Mouse (Mus musculus): ENCODE measurements around the gene Slc1a2.

The Slc1a2 gene

DNA sequence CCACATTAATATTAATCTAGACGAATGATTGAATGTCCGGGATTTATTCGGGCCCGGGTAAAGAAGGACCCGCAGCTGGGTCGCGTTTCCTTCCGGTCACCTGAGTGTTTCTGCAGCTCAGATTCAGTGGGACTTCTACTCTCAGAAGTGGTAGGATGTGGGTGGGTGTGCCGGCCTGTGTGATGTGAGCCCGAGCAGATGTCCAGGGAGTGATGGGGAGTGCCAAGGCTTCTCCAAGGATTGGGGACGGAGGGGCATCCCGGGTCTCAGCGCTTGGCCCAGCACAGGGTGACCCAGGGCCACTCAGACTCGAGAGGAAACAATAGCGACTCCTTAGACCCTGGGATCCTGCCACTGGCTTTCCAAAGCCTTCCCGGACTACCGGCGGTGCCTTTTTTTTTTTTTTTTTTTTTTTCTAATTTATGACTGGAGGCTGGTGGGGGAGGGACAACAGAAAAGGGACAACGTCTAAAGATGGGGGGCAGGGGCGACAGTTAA is at the start of gene Slc1a2:
Gene Slc1a2 (plus strand): TSS at position 497 of the 498 bp plus-strand sequence.
- DNase-seq (ENCODE audit: low read depth, low spot score) = no peak

DNA sequence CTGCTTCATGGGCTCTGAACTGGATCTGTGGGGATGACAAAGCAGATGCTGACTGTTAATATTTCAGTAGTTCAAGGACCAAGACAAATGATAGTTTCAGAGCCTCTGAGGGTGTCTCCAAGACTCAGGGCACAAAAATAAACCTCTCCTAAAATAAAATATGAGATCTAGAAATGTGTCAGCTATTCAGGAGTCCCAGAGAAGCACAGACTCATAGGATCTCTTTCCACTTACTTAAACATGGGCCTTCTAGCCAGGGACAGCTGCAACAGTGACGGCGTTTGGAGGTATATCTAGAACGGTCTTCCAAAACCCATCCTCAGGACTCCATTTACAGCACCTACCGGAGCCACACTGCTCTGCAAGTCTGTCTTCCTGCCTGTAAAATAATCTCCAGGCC is 48.0 kb upstream of the Slc1a2 start:
- DNase-seq (ENCODE audit: low read depth, low spot score) = no peak

DNA sequence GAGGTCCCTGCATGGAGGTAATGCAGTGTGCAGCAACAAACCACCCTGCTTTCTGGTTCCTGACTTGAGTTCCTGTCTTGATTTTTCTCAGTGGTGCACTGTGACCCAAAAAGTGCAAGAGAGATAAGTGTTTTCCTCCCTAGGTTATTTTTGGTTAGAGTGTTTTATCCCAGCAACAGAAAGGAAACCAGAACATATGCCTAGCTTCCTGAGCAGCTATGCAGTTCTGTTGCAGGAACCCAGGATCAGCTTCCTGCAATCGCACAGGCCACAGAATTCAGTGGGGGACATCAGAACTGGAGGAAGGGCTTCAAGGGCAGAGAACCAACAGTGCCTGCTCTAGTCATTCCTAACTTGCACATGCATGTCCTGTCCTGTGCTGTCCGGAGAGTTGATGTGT is 41.8 kb upstream of the Slc1a2 start:
- DNase-seq (ENCODE audit: low read depth, low spot score) = no peak

DNA sequence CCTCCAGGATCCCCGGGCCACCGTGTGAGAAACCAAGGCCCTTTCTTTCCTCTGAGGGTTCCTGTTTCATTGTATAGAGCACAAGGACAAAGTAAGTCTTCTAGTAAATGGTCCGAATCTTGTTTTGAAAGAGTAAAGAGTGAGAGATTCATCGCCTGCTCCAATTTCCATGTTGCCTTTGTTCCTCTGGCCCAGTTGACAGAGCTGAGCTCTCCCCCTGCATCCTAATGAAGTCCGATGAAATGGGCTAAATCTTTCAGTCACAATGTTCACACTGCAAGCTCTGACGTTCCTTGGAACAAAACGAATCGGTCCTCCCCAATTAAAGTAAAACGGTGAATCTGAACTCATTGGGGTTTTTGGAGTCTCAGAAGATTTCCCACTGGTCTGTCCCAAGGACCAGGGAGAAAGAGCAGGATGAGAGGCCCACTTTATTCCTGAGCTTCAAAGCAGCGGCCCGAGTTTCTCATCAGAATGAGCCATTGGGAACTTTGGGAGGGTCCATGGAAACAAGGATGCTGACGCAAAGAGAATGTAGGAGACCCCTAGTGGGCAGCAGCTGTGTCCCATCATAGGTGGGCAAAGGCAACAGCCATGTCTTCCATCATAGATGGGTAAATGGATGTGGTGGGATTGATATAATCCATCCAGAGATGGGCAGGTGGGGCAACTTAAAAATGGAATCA is 37.6 kb upstream of the Slc1a2 start:
- no peak for DNase-seq (ENCODE audit: low read depth, low spot score)

DNA sequence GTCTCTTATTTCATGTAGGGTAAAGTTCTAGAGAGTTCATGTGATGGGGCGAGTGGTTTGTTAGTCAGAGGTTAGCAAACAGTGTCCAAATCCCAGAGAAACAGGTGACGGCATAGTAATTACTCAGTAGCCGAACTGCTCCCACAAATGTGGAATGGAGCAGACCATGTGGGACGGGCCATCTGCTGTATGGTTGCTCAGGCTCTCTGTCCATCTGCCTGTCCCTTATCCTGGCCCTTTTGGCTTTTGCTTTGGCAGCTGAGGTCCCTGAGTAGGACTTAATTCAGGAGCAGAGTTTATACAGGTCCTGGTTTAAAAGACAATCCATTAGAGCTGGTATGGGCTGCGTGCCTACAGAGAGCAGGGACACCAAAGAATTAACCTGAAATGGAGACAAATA is 36.3 kb upstream of the Slc1a2 start:
- DNase-seq (ENCODE audit: low read depth, low spot score) = no peak

DNA sequence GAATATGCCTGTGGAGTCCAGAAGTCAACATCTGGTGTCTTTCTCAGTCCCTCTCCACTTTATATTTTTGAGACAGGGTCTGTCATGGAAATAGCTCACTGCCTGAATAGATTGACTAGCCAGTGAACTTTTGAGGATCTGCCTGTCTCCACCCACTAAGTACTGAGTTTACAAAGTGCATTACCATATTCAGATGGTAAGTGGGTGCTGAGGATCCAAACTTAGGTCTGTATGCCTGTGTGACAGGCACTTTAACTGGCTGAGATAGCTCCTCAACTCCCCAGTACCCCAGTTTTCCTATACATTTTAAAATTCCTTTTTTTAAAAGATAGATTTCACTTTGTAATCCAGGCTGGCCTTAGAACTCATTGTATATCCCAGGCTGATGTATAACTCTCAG is 35.5 kb upstream of the Slc1a2 start:
- no peak for DNase-seq (ENCODE audit: low read depth, low spot score)

DNA sequence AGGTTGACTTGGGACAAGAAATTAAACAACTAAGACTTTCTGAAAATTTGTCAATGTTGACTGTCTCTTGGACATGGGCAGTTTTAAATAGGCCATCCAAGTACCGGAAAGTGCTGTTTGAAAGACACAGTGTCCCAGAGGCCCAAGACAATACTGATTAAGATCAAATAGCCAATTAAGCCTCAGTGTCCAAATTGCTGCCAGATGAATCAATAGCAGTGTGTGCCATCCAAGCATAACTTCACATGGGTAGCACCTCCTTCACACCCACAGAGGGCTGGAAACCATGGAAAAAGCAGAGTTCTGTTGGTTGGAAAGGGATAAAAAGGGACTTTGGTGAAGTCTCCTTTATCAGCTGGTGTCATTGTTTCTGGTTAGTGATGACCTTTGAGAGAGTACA is 33.9 kb upstream of the Slc1a2 start:
- DNase-seq (ENCODE audit: low read depth, low spot score) = no peak

DNA sequence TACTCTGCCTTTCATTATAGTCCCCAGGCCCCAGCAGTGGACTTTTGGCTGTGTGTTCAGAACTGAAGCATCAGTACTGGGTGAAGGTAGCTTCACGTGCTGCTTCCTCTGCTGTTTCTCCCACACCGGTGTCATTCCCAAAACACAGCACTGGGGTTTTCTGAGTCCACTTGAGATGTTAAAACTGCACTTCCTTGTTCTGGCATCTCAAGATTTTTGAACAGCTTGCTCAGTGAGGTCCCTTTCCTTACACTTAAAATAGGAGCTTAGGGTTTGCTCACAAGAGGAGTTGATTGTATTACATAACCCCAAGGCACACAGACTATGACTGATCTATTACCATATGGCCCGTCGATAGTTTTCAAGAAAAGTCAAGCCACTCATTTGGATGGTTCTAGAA is 26.1 kb upstream of the Slc1a2 start:
- DNase-seq (ENCODE audit: low read depth, low spot score) = no peak

DNA sequence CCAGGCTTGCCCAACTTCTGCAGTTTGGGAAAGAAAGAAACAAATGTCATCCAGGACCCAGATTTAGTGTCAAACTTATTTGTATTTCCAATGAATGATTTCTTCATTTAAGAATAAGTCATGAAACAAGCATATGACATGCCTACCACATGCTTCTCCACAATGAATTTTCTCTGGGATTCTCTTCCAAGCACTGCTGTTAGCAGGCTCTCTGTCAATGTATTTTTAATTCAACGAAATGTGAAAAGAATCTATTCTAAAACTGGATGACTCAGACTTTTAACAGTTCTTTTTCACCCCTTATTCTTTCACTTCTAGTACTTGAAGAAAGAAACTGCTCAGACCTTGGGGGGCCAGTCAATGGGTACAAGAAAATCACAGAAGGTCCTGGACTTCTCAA is 24.4 kb upstream of the Slc1a2 start:
- no peak for DNase-seq (ENCODE audit: low read depth, low spot score)

DNA sequence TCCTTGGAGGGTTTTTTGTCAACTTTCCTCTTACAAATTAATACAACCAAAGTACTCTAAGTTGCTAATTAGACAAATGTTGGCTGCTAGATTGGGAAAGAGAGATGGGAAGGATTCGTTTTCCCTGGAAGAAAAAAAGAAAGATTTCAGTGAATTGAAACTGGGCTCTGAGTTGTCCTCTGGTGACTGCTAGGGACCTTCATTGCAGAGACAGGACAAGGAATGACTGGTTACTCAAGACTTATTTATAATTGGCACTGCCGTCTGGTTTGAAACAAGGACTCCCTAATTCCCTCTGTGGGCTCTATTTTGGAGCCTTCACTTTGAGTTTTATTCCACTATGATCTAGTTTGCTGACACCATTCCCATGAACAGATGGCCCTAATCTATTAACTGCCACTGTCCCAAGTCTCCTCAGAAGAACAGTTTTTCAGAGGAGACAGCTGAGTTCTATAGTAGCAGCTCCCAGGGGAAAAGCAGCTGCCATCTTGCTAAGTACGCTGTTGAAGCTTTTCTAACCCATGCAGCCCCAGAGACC is 22.9 kb upstream of the Slc1a2 start:
- no peak for DNase-seq (ENCODE audit: low read depth, low spot score)

DNA sequence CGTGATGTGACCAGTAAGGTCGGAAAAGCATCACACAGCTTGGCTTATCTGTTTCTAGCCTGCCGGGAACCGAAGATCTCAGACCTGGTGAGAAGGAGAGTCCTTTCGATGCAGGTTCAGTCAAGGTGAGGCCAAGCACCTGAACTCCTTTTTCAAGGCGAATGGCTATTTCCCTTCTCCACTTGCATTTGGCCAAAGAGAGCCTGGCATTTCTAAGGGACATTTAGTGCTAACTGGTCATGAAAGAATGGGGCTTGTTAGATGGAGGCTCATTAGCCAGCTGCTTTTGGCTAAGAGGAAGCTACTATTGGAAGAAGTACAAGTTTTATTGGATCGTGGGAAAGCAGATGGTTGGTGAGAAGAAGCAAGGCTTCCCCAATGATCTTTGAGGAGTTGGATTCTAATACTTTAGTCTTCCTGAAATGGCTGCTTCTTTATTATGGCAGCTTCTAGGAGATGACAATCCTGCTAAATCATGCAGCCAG is 22.3 kb upstream of the Slc1a2 start:
- no peak for DNase-seq (ENCODE audit: low read depth, low spot score)

DNA sequence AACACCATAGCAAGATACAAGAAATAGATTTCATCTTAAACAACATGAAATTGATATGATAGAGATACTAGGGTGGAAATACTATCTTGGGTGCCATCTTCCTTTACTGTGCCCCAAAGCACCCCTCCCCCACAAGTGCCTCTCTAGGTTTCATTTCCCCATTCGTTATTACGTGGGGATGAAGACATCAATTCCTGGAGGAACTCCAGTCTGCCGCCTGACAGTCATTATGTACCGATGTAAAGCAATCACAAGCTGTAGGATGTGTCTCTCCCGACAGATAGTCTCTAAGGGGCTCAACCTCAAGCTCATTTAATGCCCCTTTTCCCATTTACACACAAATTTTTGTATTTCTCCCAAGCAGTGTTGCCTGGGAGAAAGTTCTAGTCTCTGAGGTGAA is 20.3 kb upstream of the Slc1a2 start:
- DNase-seq (ENCODE audit: low read depth, low spot score) = no peak

DNA sequence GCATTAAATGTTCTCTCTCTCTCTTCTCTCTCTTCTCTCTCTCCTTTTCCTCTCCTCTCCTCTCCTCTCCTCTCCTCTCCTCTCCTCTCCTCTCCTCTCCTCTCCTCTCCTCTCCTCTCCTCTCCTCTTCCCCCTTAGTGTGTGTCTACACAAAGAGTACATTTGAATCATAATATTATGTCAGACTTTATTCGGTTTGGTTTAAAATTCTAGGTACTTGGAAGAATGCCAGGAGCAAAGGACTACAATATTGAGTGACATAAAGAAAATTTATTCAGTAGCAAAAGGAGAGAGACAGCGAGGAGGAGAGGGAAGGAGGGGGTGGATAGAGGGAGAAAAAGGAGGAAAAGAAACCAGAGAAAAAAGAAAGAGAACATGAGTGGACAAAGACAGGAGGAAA is 19.8 kb upstream of the Slc1a2 start:
- DNase-seq (ENCODE audit: low read depth, low spot score) = no peak

DNA sequence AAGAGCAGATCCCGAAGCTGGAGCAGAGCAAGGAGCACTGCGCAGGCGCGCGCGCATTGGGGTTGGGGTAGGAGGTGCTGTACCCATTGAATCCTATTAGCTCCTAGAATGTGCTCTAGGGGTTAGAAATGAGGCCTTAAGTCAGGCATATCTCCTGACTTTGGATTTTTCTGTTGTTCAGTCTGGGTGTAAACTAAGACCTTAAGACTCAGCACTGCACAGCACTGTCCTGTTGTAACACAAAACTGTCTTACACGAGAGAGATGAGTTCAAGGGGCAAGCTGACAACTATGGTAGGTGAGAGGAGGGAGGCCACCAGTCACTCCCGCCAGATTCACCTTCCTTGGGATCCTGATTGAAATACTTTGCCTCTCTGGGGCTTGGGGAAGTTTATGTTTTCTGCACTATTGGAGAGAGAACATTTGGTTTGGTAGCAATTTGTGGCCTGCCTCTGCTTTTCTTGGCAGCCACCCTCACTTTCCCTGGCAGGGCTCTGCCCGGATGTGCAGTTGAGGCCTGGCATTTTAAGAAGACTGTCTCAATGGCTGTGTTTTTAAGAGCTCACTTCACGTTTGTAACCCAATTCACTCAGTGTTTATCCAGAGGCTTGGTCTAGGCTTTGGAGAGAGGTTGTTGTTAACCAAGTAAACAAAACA is 9.5 kb upstream of the Slc1a2 start:
- DNase-seq (ENCODE audit: low read depth, low spot score) = no peak

DNA sequence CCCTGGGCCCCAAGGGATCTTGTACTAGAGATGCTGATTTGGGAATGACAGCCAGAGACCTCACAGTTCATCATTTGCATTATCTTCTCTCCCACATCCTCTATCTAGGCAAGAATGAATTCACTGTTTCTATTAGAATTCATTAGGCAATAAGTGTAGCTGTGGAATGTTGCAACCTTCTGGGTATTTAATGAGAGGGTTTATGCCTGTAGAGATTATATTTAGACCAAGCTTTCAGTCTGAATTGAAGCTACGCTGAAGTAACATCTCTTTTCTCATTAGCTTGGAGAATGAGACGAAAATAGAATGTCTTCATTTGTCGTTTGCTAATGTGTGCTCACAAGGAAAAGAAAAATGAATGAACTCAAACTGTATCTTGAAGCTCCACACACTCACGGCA is 8.1 kb upstream of the Slc1a2 start:
- no peak for DNase-seq (ENCODE audit: low read depth, low spot score)

DNA sequence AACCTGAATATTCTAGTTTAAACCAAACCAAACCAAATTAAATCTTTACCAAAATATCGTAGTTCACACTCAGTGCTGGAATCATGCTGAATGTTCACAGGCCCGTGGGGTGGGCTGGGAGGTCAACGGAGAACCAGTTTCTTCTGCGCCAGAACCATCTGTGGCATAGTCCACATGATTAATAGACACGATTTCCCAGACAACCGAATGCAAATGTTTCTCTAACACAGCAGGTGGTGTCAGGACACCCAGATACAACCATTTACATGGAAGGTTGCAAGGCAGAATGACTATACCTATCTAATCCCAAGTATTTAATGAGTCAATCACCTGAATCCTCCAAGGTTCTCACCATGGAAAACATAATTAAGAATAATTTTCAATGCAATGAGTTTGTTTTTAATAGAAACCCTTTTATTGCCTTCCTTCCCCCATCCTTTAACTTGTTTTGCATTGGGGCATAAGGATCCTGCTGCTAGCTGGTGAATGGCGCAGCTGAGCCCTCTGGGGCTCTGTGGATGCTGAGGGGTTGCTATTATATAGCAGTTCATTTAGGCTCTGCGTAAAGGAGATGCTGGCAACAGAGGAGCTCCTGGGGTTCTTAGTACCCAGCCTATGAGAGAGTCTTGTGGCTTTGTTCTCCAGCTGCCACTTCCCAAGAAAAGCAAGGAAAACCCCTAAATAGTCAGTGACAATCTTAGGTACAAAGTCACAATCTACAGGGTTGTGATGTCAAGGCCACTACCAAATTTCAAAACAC is 2.3 kb upstream of the Slc1a2 start:
- DNase-seq (ENCODE audit: low read depth, low spot score) = no peak

DNA sequence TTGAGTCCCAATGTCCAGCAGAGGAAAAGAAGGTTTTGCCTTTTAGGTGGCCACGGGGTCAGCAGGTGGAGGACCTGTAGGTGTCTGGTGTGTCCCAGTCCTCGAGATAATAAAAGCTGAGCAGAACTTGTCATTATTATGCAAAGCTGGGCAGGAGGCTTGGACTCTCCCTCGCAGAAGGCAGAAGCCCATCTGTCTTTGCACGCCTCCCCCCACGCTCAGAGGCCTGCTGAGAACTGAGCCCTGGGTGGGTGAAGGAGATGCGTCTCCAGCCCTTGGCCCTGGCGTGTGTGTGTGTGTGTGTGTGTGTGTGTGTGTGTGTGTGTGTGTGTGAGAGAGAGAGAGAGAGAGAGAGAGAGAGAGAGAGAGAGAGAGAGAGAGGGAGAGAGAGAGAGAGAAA is 733 bp upstream of the Slc1a2 start:
- no peak for DNase-seq (ENCODE audit: low read depth, low spot score)

DNA sequence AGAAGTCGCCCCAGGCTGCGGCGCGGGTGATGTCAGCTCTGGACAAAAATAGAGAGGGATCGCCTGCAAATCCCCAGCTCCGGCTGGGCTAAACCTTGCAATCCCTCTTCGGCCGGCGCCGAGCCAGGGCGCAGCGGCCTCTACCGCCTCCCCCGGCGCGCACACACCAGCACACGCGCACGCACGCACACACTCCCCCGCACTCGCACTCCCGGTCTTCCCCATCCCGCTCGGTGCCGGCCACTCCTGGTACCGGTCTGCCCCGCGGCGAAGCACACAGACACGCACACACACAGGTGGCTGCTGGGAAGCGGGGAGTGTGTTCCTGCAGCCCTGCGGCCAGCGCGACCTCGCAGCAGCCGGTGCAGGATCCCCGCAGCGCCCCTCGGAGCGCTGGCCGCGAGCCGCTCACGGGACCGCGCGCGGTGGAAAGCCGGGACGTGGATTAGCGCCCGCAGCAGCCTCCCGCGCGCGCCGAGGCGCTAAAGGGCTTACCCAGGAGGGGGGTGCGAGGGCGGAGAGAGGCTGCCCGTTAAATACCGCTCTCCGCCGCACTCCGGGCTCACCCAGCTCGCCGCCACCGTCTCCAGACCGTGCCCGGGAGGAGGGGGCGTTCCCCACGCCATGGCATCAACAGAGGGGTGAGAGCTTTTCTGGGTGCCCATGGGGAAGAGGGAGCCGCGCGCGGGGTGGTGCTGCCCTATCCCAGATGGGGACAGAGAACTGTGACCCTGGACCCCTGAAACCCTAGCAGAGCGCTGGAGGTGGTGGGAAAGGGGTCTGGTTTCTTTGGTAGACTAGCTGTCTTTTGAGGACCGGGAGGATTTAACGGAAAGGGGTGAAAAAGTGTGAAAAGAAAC is 432 bp downstream of the Slc1a2 start:
- DNase-seq (ENCODE audit: low read depth, low spot score) = no peak

DNA sequence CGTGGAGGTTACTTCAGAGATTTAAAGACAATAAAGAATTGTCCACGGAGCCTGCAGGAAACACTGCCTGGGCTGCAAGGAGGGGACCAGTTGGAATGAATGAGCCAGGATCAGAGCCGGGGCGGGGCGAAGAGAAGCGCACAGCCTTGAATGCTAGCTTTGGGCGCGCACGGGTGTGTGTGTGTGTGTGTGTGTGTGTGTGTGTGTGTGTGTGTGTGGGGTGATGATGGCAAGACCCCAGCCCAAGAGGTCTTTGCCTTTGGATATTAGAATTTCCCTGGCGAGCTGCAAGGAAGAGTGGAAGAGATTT is 1.0 kb downstream of the Slc1a2 start:
- DNase-seq (ENCODE audit: low read depth, low spot score) = no peak

DNA sequence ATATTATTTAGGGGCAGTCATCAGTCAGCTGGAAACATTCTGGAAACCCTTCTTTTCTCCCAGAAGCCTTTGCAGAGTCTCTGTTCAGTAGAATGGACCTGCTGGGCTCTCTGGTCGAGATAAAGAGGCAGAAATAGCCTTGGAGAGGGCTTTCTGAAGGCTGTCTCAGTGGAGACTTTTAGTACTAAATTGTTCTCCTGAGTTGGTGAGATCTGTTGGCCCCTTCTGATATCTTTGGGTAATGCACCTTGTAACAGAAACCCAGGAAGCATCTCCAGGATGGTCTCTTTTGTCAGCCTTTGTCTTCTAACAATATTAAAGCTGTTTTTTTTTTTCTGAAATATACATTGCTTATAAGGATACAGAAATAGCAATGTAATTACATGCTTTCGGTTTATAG is 2.6 kb downstream of the Slc1a2 start:
- DNase-seq (ENCODE audit: low read depth, low spot score) = no peak

DNA sequence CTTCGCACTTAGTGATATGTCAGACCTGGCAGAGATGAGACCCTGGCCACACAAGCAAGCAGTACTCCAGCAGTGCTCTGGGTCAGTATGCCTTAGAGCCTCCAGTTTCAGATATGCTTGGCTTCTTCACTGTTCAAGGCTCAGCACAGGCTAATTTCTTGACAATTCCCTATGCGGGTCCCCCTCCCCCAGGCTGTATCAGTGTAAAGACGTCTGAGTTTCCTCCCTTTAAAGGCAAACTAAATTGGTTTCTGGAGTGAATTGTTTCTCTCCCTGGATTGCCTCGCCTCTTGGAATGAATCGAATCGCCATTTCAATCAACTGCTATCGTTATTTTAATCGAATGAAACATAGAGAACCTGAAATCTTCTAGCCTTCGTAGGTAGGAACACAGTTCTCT is 4.5 kb downstream of the Slc1a2 start:
- no peak for DNase-seq (ENCODE audit: low read depth, low spot score)

DNA sequence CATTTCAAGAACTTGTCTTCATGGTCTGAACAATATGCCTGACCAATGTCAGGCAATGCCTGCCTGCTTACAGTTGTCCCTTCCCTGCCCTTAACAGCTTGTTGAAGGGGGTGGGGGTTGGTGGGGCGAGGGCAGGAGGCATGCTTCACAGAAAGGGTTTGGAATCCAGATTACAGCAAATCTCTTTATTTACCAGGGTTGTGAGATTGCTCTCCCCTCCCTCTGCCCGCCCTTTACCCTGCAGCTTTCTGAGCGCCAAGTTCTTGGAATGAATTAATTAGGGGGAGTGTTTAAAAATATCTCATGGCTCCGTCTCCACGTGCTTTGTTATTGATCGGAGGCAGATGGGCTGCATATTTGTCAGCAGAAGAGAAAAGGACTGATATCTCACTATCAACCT is 4.9 kb downstream of the Slc1a2 start:
- DNase-seq (ENCODE audit: low read depth, low spot score) = no peak

Measured in skeletal muscle tissue, adult 2 months (tissue).